ENCODE assay signal across 9 mouse cellular contexts in the genomic region with DNA sequence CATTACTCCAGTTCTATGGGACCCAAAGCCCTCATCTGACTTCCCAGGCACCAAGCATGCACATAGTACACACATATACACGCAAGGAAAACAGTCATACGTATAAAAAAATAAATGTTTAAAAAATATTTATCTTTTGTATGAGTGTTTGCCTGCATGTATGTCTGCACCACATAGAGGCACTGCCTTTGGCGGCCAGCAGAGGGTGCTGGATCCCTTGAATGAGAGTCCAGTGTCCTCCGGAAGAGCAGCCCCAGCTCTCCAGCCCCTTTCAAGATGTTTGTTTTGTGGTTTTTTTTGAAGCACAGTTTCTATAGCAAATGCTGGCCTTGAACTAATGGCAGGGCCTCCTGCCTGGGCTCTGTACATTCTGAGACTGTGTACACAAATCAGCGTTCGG. TPM values are rescaled to one million over a fixed set of nuclear protein-coding genes. Genes with fewer than 3 reads are reported as not detected.
DNase-seq lines count a peak whose midpoint lies in the region; ATAC-seq and TF ChIP-seq lines count a peak whose summit lies in the region.
"Had no signal": no experiment of that assay in that cellular context is flagged by ENCODE, and none has a peak within 500 bp of the region (broad histone marks: within the 10 kb centered on the region; RNA-seq: fewer than 3 reads in every experiment).

No protein-coding gene starts in this region.

- 84% methylated on average over 6 of the region's 6 CpGs for WGBS in kidney, embryonic 14.5 days
- 78% methylated on average over 6 of the region's 6 CpGs for WGBS in embryonic facial prominence, embryonic 11.5 days

- H3K4me1 ChIP-seq in kidney, embryonic 14.5 days (ENCODE audit: control insufficient read depth, insufficient read depth, low read length): no peaks in the 10 kb centered on the region
- no peaks in the 10 kb centered on the region for H3K4me1 ChIP-seq in E14TG2a.4 (replicated peaks; ENCODE audit: low read depth, low read length)
- no peaks in the 10 kb centered on the region for H3K4me1 ChIP-seq in embryonic facial prominence, embryonic 11.5 days (ENCODE audit: control insufficient read depth, insufficient read depth, low read length)
- H3K4me1 ChIP-seq: heart, embryonic 13.5 days had no signal

- TF ChIP-seq CTCF in E14TG2a.4 (conservative IDR thresholded peaks at IDR 0.05; ENCODE audit: low read length) (peak; percentile 94), Patski (IDR thresholded peaks at IDR 0.05) (peak; percentile 77)

- H3K4me3 ChIP-seq in kidney, embryonic 14.5 days (ENCODE audit: low read length): no peak overlapping the region
- no peak overlapping the region for H3K4me3 ChIP-seq in E14TG2a.4 (replicated peaks; ENCODE audit: low read length)
- H3K4me3 ChIP-seq in embryonic facial prominence, embryonic 11.5 days (ENCODE audit: low read depth, low read length): no peak overlapping the region
- H3K4me3 ChIP-seq: heart, embryonic 13.5 days had no signal

- POLR2A ChIA-PET in Patski (lab: Charles Lee): no interaction called here

- in situ Hi-C loops in Patski (cut with MboI; ENCODE audit: low pct_unique_long_range_greater_than_20kb): loop anchor here (10.0 kb wide), 1 partner anchor 296 kb away; no protein-coding TSS in a partner anchor

- DNase-seq in kidney, adult 11 months: peak; percentile 31
- no peak for DNase-seq in Patski (ENCODE audit: low read depth, low spot score)
- DNase-seq in embryonic facial prominence, embryonic 11.5 days (ENCODE audit: low spot score): peak; percentile 64
- peak; percentile 34 for DNase-seq in lung, postnatal 14 days
- DNase-seq in thymus, postnatal 14 days: peak; percentile 70
- no peak for DNase-seq in frontal cortex, postnatal 36 days (ENCODE audit: low spot score in 2 of 2)

- CTCF ChIA-PET in Patski (lab: Charles Lee): interaction anchor here (0.7 to 1.3 kb wide), 3 partner anchors 15 to 59 kb away, joined by 3 read pairs; partner anchors contain the start of gene Pcbd2

- H3K36me3 ChIP-seq in kidney, embryonic 14.5 days (ENCODE audit: control insufficient read depth, insufficient read depth, low read length): peaks cover 92% of the 10 kb centered on the region
- peaks cover 97% of the 10 kb centered on the region for H3K36me3 ChIP-seq in E14TG2a.4 (ENCODE audit: insufficient read depth, low read length)
- peaks cover 27% of the 10 kb centered on the region for H3K36me3 ChIP-seq in embryonic facial prominence, embryonic 11.5 days (replicated peaks; ENCODE audit: control insufficient read depth, insufficient read depth, low read depth, low read length)

- H3K4me2 ChIP-seq in kidney, embryonic 14.5 days (replicated peaks; ENCODE audit: low read depth, low read length): no peak overlapping the region
- H3K4me2 ChIP-seq in embryonic facial prominence, embryonic 11.5 days (ENCODE audit: low read depth, low read length): no peak overlapping the region
- H3K4me2 ChIP-seq: heart, embryonic 13.5 days had no signal

- no peak overlapping the region for H3K9ac ChIP-seq in kidney, embryonic 14.5 days (ENCODE audit: low read depth, low read length)
- H3K9ac ChIP-seq in embryonic facial prominence, embryonic 11.5 days (replicated peaks; ENCODE audit: low read length): no peak overlapping the region
- H3K9ac ChIP-seq: heart, embryonic 13.5 days had no signal

- ATAC-seq in kidney, embryonic 14.5 days (ENCODE audit: low FRiP score, low TSS enrichment): no peak
- no peak for ATAC-seq in Patski
- ATAC-seq in embryonic facial prominence, embryonic 11.5 days (replicated peaks; ENCODE audit: insufficient number of reproducible peaks, low FRiP score, low TSS enrichment, low read depth): no peak

- no peaks in the 10 kb centered on the region for H3K9me3 ChIP-seq in kidney, embryonic 14.5 days (ENCODE audit: control insufficient read depth, low read length)
- H3K9me3 ChIP-seq in E14TG2a.4 (ENCODE audit: low read length): no peaks in the 10 kb centered on the region
- H3K9me3 ChIP-seq in embryonic facial prominence, embryonic 11.5 days (replicated peaks; ENCODE audit: control insufficient read depth, low read length): no peaks in the 10 kb centered on the region

- H3K27me3 ChIP-seq in kidney, embryonic 14.5 days (ENCODE audit: control insufficient read depth, insufficient read depth, low read length): no peaks in the 10 kb centered on the region
- H3K27me3 ChIP-seq in E14TG2a.4 (ENCODE audit: insufficient read depth, low read length) (no peaks in the 10 kb centered on the region), Patski (no peaks in the 10 kb centered on the region)
- no peaks in the 10 kb centered on the region for H3K27me3 ChIP-seq in embryonic facial prominence, embryonic 11.5 days (ENCODE audit: control insufficient read depth, insufficient read depth, low read length)
- H3K27me3 ChIP-seq: heart, embryonic 13.5 days had no signal

- H3K27ac ChIP-seq in kidney, embryonic 14.5 days (ENCODE audit: low read depth, low read length): no peak overlapping the region
- H3K27ac ChIP-seq in embryonic facial prominence, embryonic 11.5 days (replicated peaks; ENCODE audit: low read depth, low read length): no peak overlapping the region
- H3K27ac ChIP-seq: heart, embryonic 13.5 days had no signal

RNA-seq across cellular contexts. Expression of gene B230219D22Rik, which starts 24.4 kb away (rescaled TPM):
- polyA plus RNA-seq in kidney, embryonic 14.5 days (2014; fragmentation: Nextera tagmentation; extraction: Ambion mirVana): 55.2 and 77.6 TPM in 2 replicates
- polyA plus RNA-seq in Patski (2021): 92.1 TPM
- polyA plus RNA-seq in embryonic facial prominence, embryonic 11.5 days (2014; fragmentation: Nextera tagmentation; extraction: Ambion mirVana): 78.3 and 82.0 TPM in 2 replicates

RNA-seq across cellular contexts. Expression of gene Ddx46, which starts 33.7 kb away (rescaled TPM):
- polyA plus RNA-seq in kidney, embryonic 14.5 days (2014; fragmentation: Nextera tagmentation; extraction: Ambion mirVana): 35.7 and 48.5 TPM in 2 replicates
- polyA plus RNA-seq in Patski (2021): 57.1 TPM
- 54.1 and 58.0 TPM in 2 replicates for polyA plus RNA-seq in embryonic facial prominence, embryonic 11.5 days (2014; fragmentation: Nextera tagmentation; extraction: Ambion mirVana)

RNA-seq across cellular contexts. Expression of gene Caml, which starts 45.7 kb away (rescaled TPM):
- polyA plus RNA-seq in kidney, embryonic 14.5 days (2014; fragmentation: Nextera tagmentation; extraction: Ambion mirVana): 58.3 and 60.3 TPM in 2 replicates
- polyA plus RNA-seq in Patski (2021): 53.4 TPM
- polyA plus RNA-seq in embryonic facial prominence, embryonic 11.5 days (2014; fragmentation: Nextera tagmentation; extraction: Ambion mirVana): 62.3 and 66.1 TPM in 2 replicates

RNA-seq across cellular contexts. Expression of gene Txndc15, which starts 45.9 kb away (rescaled TPM):
- polyA plus RNA-seq in kidney, embryonic 14.5 days (2014; fragmentation: Nextera tagmentation; extraction: Ambion mirVana): 87.1 and 91.7 TPM in 2 replicates
- polyA plus RNA-seq in Patski (2021): 114 TPM
- polyA plus RNA-seq in embryonic facial prominence, embryonic 11.5 days (2014; fragmentation: Nextera tagmentation; extraction: Ambion mirVana): 97.6 and 99.6 TPM in 2 replicates

RNA-seq across cellular contexts. Expression of gene Pcbd2, which starts 58.6 kb away (rescaled TPM):
- polyA plus RNA-seq in kidney, embryonic 14.5 days (2014; fragmentation: Nextera tagmentation; extraction: Ambion mirVana): 49.2 and 58.4 TPM in 2 replicates
- 40.2 TPM for polyA plus RNA-seq in Patski (2021)
- 40.8 and 44.7 TPM in 2 replicates for polyA plus RNA-seq in embryonic facial prominence, embryonic 11.5 days (2014; fragmentation: Nextera tagmentation; extraction: Ambion mirVana)

Comparison
In these comparisons a context has a peak if more than half of its experiments do, and no peak if none do; other contexts are left out.
1. DNase-seq: peak in kidney, adult 11 months (single experiment), embryonic facial prominence, embryonic 11.5 days (single experiment), lung, postnatal 14 days (single experiment) and thymus, postnatal 14 days (single experiment); none in Patski (single experiment) and frontal cortex, postnatal 36 days (0 of 2).